Mouse (Mus musculus): ENCODE results near the gene Vmp1. TPM values are rescaled to one million over a fixed set of nuclear protein-coding genes. Genes with fewer than 3 reads are reported as not detected.

The Vmp1 gene
- total and polyA plus RNA-seq, 2 experiments from 2014 or later = 45.3 to 136 TPM

GRCm38 (mm10) chr11:86571871-86572270 lies 111.8 kb downstream of the Vmp1 start:
- 86% methylated on average over 4 of the region's 4 CpGs for WGBS
- no peak for TF ChIP-seq CTCF (IDR thresholded peaks at IDR 0.05)
- H3K9ac ChIP-seq (replicated peaks; ENCODE audit: low read length, poor library complexity, severe bottlenecking) = no peak overlapping the region
- H3K27ac ChIP-seq (ENCODE audit: low read depth, low read length) = no peak overlapping the region
- no peaks in the 10 kb centered on the region for H3K9me3 ChIP-seq (ENCODE audit: low read length)
- no peak overlapping the region for H3K4me2 ChIP-seq (ENCODE audit: low read depth, low read length, poor library complexity, severe bottlenecking)
- no peak overlapping the region for H3K4me3 ChIP-seq (ENCODE audit: low read depth, low read length)
- DNase-seq (ENCODE audit: low spot score) (no peak), ATAC-seq (ENCODE audit: low FRiP score) (no peak)
- no peaks in the 10 kb centered on the region for H3K4me1 ChIP-seq (ENCODE audit: insufficient read depth, low read length)
- no peaks in the 10 kb centered on the region for H3K36me3 ChIP-seq (ENCODE audit: insufficient read depth, low read length)
- no peaks in the 10 kb centered on the region for H3K27me3 ChIP-seq (ENCODE audit: insufficient read depth, low read length)

- H3K9ac ChIP-seq (replicated peaks; ENCODE audit: low read length, poor library complexity, severe bottlenecking) = no peak overlapping the region
- 67% methylated on average over 15 of the region's 15 CpGs for WGBS
- no peaks in the 10 kb centered on the region for H3K36me3 ChIP-seq (ENCODE audit: insufficient read depth, low read length)
- H3K4me1 ChIP-seq (ENCODE audit: insufficient read depth, low read length) = no peaks in the 10 kb centered on the region
- no peak overlapping the region for H3K27ac ChIP-seq (ENCODE audit: low read depth, low read length)
- no peaks in the 10 kb centered on the region for H3K27me3 ChIP-seq (ENCODE audit: insufficient read depth, low read length)
- H3K4me3 ChIP-seq (ENCODE audit: low read depth, low read length) = no peak overlapping the region
- no peak for ATAC-seq (ENCODE audit: low FRiP score)
- H3K4me2 ChIP-seq (ENCODE audit: low read depth, low read length, poor library complexity, severe bottlenecking) = no peak overlapping the region
- H3K9me3 ChIP-seq (ENCODE audit: low read length) = no peaks in the 10 kb centered on the region
- TF ChIP-seq CTCF (IDR thresholded peaks at IDR 0.05) = no peak
- peak; percentile 18 for DNase-seq (ENCODE audit: low spot score)
These were observed 112.4 kb downstream of the Vmp1 start for GRCm38 (mm10) chr11:86571047-86571855.

GRCm38 (mm10) chr11:86570261-86570746 lies 113.3 kb downstream of the Vmp1 start:
- no peak overlapping the region for H3K27ac ChIP-seq (ENCODE audit: low read depth, low read length)
- no peak overlapping the region for H3K4me3 ChIP-seq (ENCODE audit: low read depth, low read length)
- no peak for TF ChIP-seq CTCF (IDR thresholded peaks at IDR 0.05)
- H3K27me3 ChIP-seq (ENCODE audit: insufficient read depth, low read length) = no peaks in the 10 kb centered on the region
- ATAC-seq (ENCODE audit: low FRiP score) = no peak
- 73% methylated on average over 9 of the region's 9 CpGs for WGBS
- no peaks in the 10 kb centered on the region for H3K36me3 ChIP-seq (ENCODE audit: insufficient read depth, low read length)
- H3K4me2 ChIP-seq (ENCODE audit: low read depth, low read length, poor library complexity, severe bottlenecking) = no peak overlapping the region
- DNase-seq (ENCODE audit: low spot score) = no peak
- no peaks in the 10 kb centered on the region for H3K4me1 ChIP-seq (ENCODE audit: insufficient read depth, low read length)
- H3K9ac ChIP-seq (replicated peaks; ENCODE audit: low read length, poor library complexity, severe bottlenecking) = no peak overlapping the region
- no peaks in the 10 kb centered on the region for H3K9me3 ChIP-seq (ENCODE audit: low read length)

GRCm38 (mm10) chr11:86568425-86568824 lies 115.2 kb downstream of the Vmp1 start:
- no peak overlapping the region for H3K27ac ChIP-seq (ENCODE audit: low read depth, low read length)
- no peaks in the 10 kb centered on the region for H3K27me3 ChIP-seq (ENCODE audit: insufficient read depth, low read length)
- no peak overlapping the region for H3K4me3 ChIP-seq (ENCODE audit: low read depth, low read length)
- no peak overlapping the region for H3K9ac ChIP-seq (replicated peaks; ENCODE audit: low read length, poor library complexity, severe bottlenecking)
- H3K4me1 ChIP-seq (ENCODE audit: insufficient read depth, low read length) = no peaks in the 10 kb centered on the region
- H3K36me3 ChIP-seq (ENCODE audit: insufficient read depth, low read length) = no peaks in the 10 kb centered on the region
- peak; percentile 82 for TF ChIP-seq CTCF (IDR thresholded peaks at IDR 0.05)
- ATAC-seq (ENCODE audit: low FRiP score) = no peak
- DNase-seq (ENCODE audit: low spot score) = peak; percentile 56
- 61% methylated on average over 3 of the region's 3 CpGs for WGBS
- H3K9me3 ChIP-seq (ENCODE audit: low read length) = no peaks in the 10 kb centered on the region
- no peak overlapping the region for H3K4me2 ChIP-seq (ENCODE audit: low read depth, low read length, poor library complexity, severe bottlenecking)

GRCm38 (mm10) chr11:86558258-86558657 lies 125.4 kb downstream of the Vmp1 start:
- Histone ChIP-seq H3K36me3 (ENCODE audit: insufficient read depth, low read length) (peaks cover 10% of the 10 kb centered on the region; the same call in 1 of the 2 replicates), H3K9ac (replicated peaks; ENCODE audit: low read length, poor library complexity, severe bottlenecking) (no peak overlapping the region), H3K4me2 (ENCODE audit: low read depth, low read length, poor library complexity, severe bottlenecking) (no peak overlapping the region), H3K4me1 (ENCODE audit: insufficient read depth, low read length) (no peaks in the 10 kb centered on the region), H3K27me3 (ENCODE audit: insufficient read depth, low read length) (no peaks in the 10 kb centered on the region), H3K4me3 (ENCODE audit: low read depth, low read length) (no peak overlapping the region), H3K9me3 (ENCODE audit: low read length) (no peaks in the 10 kb centered on the region), H3K27ac (ENCODE audit: low read depth, low read length) (no peak overlapping the region)
- DNase-seq (ENCODE audit: low spot score) (no peak), ATAC-seq (ENCODE audit: low FRiP score) (no peak)
- WGBS = 90% methylated on average over 4 of the region's 4 CpGs
- TF ChIP-seq CTCF (IDR thresholded peaks at IDR 0.05) = no peak

- no peak for TF ChIP-seq CTCF (IDR thresholded peaks at IDR 0.05)
- H3K4me2 ChIP-seq (ENCODE audit: low read depth, low read length, poor library complexity, severe bottlenecking) = no peak overlapping the region
- H3K27ac ChIP-seq (ENCODE audit: low read depth, low read length) = no peak overlapping the region
- H3K9me3 ChIP-seq (ENCODE audit: low read length) = no peaks in the 10 kb centered on the region
- H3K9ac ChIP-seq (replicated peaks; ENCODE audit: low read length, poor library complexity, severe bottlenecking) = no peak overlapping the region
- H3K27me3 ChIP-seq (ENCODE audit: insufficient read depth, low read length) = no peaks in the 10 kb centered on the region
- H3K36me3 ChIP-seq (ENCODE audit: insufficient read depth, low read length) = peaks cover 2% of the 10 kb centered on the region; the same call in 1 of the 2 replicates
- H3K4me1 ChIP-seq (ENCODE audit: insufficient read depth, low read length) = no peaks in the 10 kb centered on the region
- no peak for DNase-seq (ENCODE audit: low spot score)
- H3K4me3 ChIP-seq (ENCODE audit: low read depth, low read length) = no peak overlapping the region
- WGBS = 90% methylated on average over 6 of the region's 6 CpGs
- no peak for ATAC-seq (ENCODE audit: low FRiP score)
These were observed 130.1 kb downstream of the Vmp1 start for GRCm38 (mm10) chr11:86553525-86553924.

Measured in midbrain, postnatal 0 days (tissue).